Mouse (Mus musculus) kidney, adult 18-20 months (tissue): ENCODE results near the gene Slc6a11.

Source experiments
- DNase-seq: peaks from one replicate; pipeline ENCODE4 v3.0.0; 2021

Gene Slc6a11

GRCm38 (mm10) chr6:114131122-114131872 is at the start of gene Slc6a11:
Gene Slc6a11, plus strand, starts transcription at chr6:114131241.
- DNase-seq: no peak

GRCm38 (mm10) chr6:114087106-114087505 is 43.9 kb upstream of the Slc6a11 start:
- DNase-seq: peak; percentile 15

GRCm38 (mm10) chr6:114089626-114090025 is 41.4 kb upstream of the Slc6a11 start:
- peak; percentile 65 for DNase-seq

- DNase-seq: no peak
Measured at GRCm38 (mm10) chr6:114092216-114092615, 38.8 kb upstream of the Slc6a11 start.

GRCm38 (mm10) chr6:114094251-114094650 is 36.8 kb upstream of the Slc6a11 start:
- no peak for DNase-seq

- no peak for DNase-seq
Measured at GRCm38 (mm10) chr6:114096574-114096973, 34.5 kb upstream of the Slc6a11 start.

GRCm38 (mm10) chr6:114101923-114102322 is 29.1 kb upstream of the Slc6a11 start:
- DNase-seq: no peak

- DNase-seq: no peak
Measured at GRCm38 (mm10) chr6:114119507-114119906, 11.5 kb upstream of the Slc6a11 start.

- DNase-seq: no peak
Measured at GRCm38 (mm10) chr6:114125530-114125929, 5.5 kb upstream of the Slc6a11 start.

GRCm38 (mm10) chr6:114132472-114132871 is 1.4 kb downstream of the Slc6a11 start:
- DNase-seq: no peak

GRCm38 (mm10) chr6:114132916-114133315 is 1.9 kb downstream of the Slc6a11 start:
- no peak for DNase-seq

- DNase-seq: no peak
Measured at GRCm38 (mm10) chr6:114138970-114139369, 7.9 kb downstream of the Slc6a11 start.

GRCm38 (mm10) chr6:114141481-114141880 is 10.4 kb downstream of the Slc6a11 start:
- DNase-seq: no peak

- no peak for DNase-seq
Measured at GRCm38 (mm10) chr6:114142480-114142879, 11.4 kb downstream of the Slc6a11 start.

- DNase-seq: no peak
Measured at GRCm38 (mm10) chr6:114143544-114143943, 12.5 kb downstream of the Slc6a11 start.

GRCm38 (mm10) chr6:114144447-114145105 is 13.5 kb downstream of the Slc6a11 start:
- DNase-seq: no peak

GRCm38 (mm10) chr6:114145650-114146329 is 14.7 kb downstream of the Slc6a11 start:
- DNase-seq: no peak

GRCm38 (mm10) chr6:114155720-114156119 is 24.7 kb downstream of the Slc6a11 start:
- DNase-seq: no peak

GRCm38 (mm10) chr6:114158811-114159210 is 27.8 kb downstream of the Slc6a11 start:
- no peak for DNase-seq

GRCm38 (mm10) chr6:114160732-114161131 is 29.7 kb downstream of the Slc6a11 start:
- no peak for DNase-seq

- DNase-seq: no peak
Measured at GRCm38 (mm10) chr6:114174052-114174397, 43.0 kb downstream of the Slc6a11 start.

GRCm38 (mm10) chr6:114174398-114175140 is 43.5 kb downstream of the Slc6a11 start:
- DNase-seq: no peak

- DNase-seq: no peak
Measured at GRCm38 (mm10) chr6:114178141-114178540, 47.1 kb downstream of the Slc6a11 start.
